Mouse (Mus musculus) spleen, postnatal 36 days (tissue): Measurements from ENCODE around the gene Zmym1.
"Not testable (repeated sequence)": the region's sequence is repeated elsewhere in the genome, so short reads cannot be mapped to it uniquely, and the experiment has no call there.

Experiments used
- DNase-seq, 2 experiments: peaks; one replicate each; pipeline ENCODE4 v3.0.0; 2022; ENCODE audit warnings: low spot score in 2 of 2, mixed read lengths in 1 of 2

Gene Zmym1

GRCm38 (mm10) chr4:127060585-127061290 lies at the start of gene Zmym1:
Zmym1 (minus strand) TSS chr4:127061152.
- peak; percentile 91 to 92 for DNase-seq

GRCm38 (mm10) chr4:127110570-127110969 lies 49.6 kb upstream of the Zmym1 start:
- DNase-seq = no peak

GRCm38 (mm10) chr4:127107566-127107965 lies 46.6 kb upstream of the Zmym1 start:
- DNase-seq = no peak

- not testable (repeated sequence) for DNase-seq
These were observed 38.6 kb upstream of the Zmym1 start for GRCm38 (mm10) chr4:127099552-127099951.

GRCm38 (mm10) chr4:127095090-127095489 lies 34.1 kb upstream of the Zmym1 start:
- no peak for DNase-seq

- no peak for DNase-seq
These were observed 30.2 kb upstream of the Zmym1 start for GRCm38 (mm10) chr4:127091188-127091587.

GRCm38 (mm10) chr4:127085761-127086160 lies 24.8 kb upstream of the Zmym1 start:
- no peak for DNase-seq

- DNase-seq = no peak
These were observed 22.2 kb upstream of the Zmym1 start for GRCm38 (mm10) chr4:127083131-127083530.

GRCm38 (mm10) chr4:127080806-127081205 lies 19.9 kb upstream of the Zmym1 start:
- DNase-seq = no peak

GRCm38 (mm10) chr4:127076875-127077548 lies 16.1 kb upstream of the Zmym1 start, which contains the start of gene Zmym6:
Zmym6 (plus strand) TSS chr4:127077383.
- peak; percentile 93 to 94 for DNase-seq

- DNase-seq = no peak
These were observed 14.0 kb upstream of the Zmym1 start for GRCm38 (mm10) chr4:127074915-127075314.

- DNase-seq = no peak
These were observed 3.1 kb upstream of the Zmym1 start for GRCm38 (mm10) chr4:127064051-127064450.

- DNase-seq = no peak
These were observed 6.3 kb downstream of the Zmym1 start for GRCm38 (mm10) chr4:127054522-127055198.

GRCm38 (mm10) chr4:127053071-127053470 lies 7.9 kb downstream of the Zmym1 start:
- DNase-seq = no peak

- no peak for DNase-seq
These were observed 9.8 kb downstream of the Zmym1 start for GRCm38 (mm10) chr4:127051121-127051520.

- DNase-seq = no peak
These were observed 17.4 kb downstream of the Zmym1 start for GRCm38 (mm10) chr4:127043540-127043939.

- DNase-seq = no peak
These were observed 21.0 kb downstream of the Zmym1 start for GRCm38 (mm10) chr4:127039871-127040483.

- no peak for DNase-seq
These were observed 22.1 kb downstream of the Zmym1 start for GRCm38 (mm10) chr4:127038828-127039349.

GRCm38 (mm10) chr4:127037908-127038827 lies 22.8 kb downstream of the Zmym1 start:
- DNase-seq = no peak

- DNase-seq = no peak
These were observed 23.8 kb downstream of the Zmym1 start for GRCm38 (mm10) chr4:127037158-127037557.
